Mouse (Mus musculus): ENCODE data around the gene Jhy. TPM values are rescaled to one million over a fixed set of nuclear protein-coding genes. Genes with fewer than 3 reads are reported as not detected.

Jhy gene
- polyA plus RNA-seq (2014; fragmentation: Nextera tagmentation; extraction: Ambion mirVana) = 0.88 and 1.1 TPM in 2 replicates

GRCm38 (mm10) chr9:40963586-40964417, at the start of gene Jhy:
Jhy (minus strand) TSS chr9:40964118.
- no peaks in the 10 kb centered on the region for H3K9me3 ChIP-seq (ENCODE audit: control insufficient read depth, low read length)
- DNase-seq (ENCODE audit: low spot score) = peak; percentile 50
- no peaks in the 10 kb centered on the region for H3K36me3 ChIP-seq (ENCODE audit: control insufficient read depth, insufficient read depth, low read length)
- H3K4me2 ChIP-seq (ENCODE audit: low read depth) = peak within 1 kb of the TSS; percentile 92
- 0 out of 2 replicates have a peak, but pooled peaks have one; percentile 6 for ATAC-seq (ENCODE audit: insufficient read depth, low FRiP score, low TSS enrichment)
- H3K27ac ChIP-seq (ENCODE audit: low read depth, low read length) = no peak within 1 kb of the TSS
- under 1% methylated on average over 43 of the region's 51 CpGs for WGBS
- peak within 1 kb of the TSS; percentile 47 for H3K4me3 ChIP-seq (ENCODE audit: low read depth, low read length)
- peak within 1 kb of the TSS; percentile 63 for H3K9ac ChIP-seq (ENCODE audit: low read length)
- H3K4me1 ChIP-seq (ENCODE audit: control insufficient read depth, insufficient read depth, low read length) = peaks cover 8% of the 10 kb centered on the region
- peaks cover 14% of the 10 kb centered on the region for H3K27me3 ChIP-seq (ENCODE audit: control insufficient read depth, insufficient read depth, low read length)

GRCm38 (mm10) chr9:41012456-41012855, 48.5 kb upstream of the Jhy start:
- no peaks in the 10 kb centered on the region for H3K27me3 ChIP-seq (ENCODE audit: control insufficient read depth, insufficient read depth, low read length)
- H3K9me3 ChIP-seq (ENCODE audit: control insufficient read depth, low read length) = no peaks in the 10 kb centered on the region
- peak; percentile 63; the same call in 1 of the 2 replicates for ATAC-seq (ENCODE audit: insufficient read depth, low FRiP score, low TSS enrichment)
- no peak overlapping the region for H3K4me3 ChIP-seq (ENCODE audit: low read depth, low read length)
- peaks cover 8% of the 10 kb centered on the region; the same call in 1 of the 2 replicates for H3K4me1 ChIP-seq (ENCODE audit: control insufficient read depth, insufficient read depth, low read length)
- H3K4me2 ChIP-seq (ENCODE audit: low read depth) = no peak overlapping the region
- peak; percentile 30 for DNase-seq (ENCODE audit: low spot score)
- no peaks in the 10 kb centered on the region for H3K36me3 ChIP-seq (ENCODE audit: control insufficient read depth, insufficient read depth, low read length)
- H3K27ac ChIP-seq (ENCODE audit: low read depth, low read length) = peak overlapping the region; percentile 92
- WGBS = 54% methylated on average over 5 of the region's 5 CpGs
- no peak overlapping the region for H3K9ac ChIP-seq (ENCODE audit: low read length)

- DNase-seq (ENCODE audit: low spot score) (peak; percentile 66), ATAC-seq (ENCODE audit: insufficient read depth, low FRiP score, low TSS enrichment) (peak; percentile 92)
- WGBS = 50% methylated on average over 13 of the region's 13 CpGs
- H3K36me3 ChIP-seq (ENCODE audit: control insufficient read depth, insufficient read depth, low read length) = no peaks in the 10 kb centered on the region
- peak overlapping the region; percentile 92 for H3K27ac ChIP-seq (ENCODE audit: low read depth, low read length)
- no peak overlapping the region for H3K4me3 ChIP-seq (ENCODE audit: low read depth, low read length)
- H3K9ac ChIP-seq (ENCODE audit: low read length) = no peak overlapping the region
- H3K27me3 ChIP-seq (ENCODE audit: control insufficient read depth, insufficient read depth, low read length) = no peaks in the 10 kb centered on the region
- H3K4me2 ChIP-seq (ENCODE audit: low read depth) = peak overlapping the region; percentile 24; the same call in 1 of the 2 replicates
- no peaks in the 10 kb centered on the region for H3K9me3 ChIP-seq (ENCODE audit: control insufficient read depth, low read length)
- H3K4me1 ChIP-seq (ENCODE audit: control insufficient read depth, insufficient read depth, low read length) = peaks cover 8% of the 10 kb centered on the region; the same call in 1 of the 2 replicates
These were observed 47.9 kb upstream of the Jhy start for GRCm38 (mm10) chr9:41011512-41012436.

GRCm38 (mm10) chr9:41007785-41008184, 43.9 kb upstream of the Jhy start:
- DNase-seq (ENCODE audit: low spot score) (no peak), ATAC-seq (ENCODE audit: insufficient read depth, low FRiP score, low TSS enrichment) (no peak)
- Histone ChIP-seq H3K27me3 (ENCODE audit: control insufficient read depth, insufficient read depth, low read length) (no peaks in the 10 kb centered on the region), H3K4me3 (ENCODE audit: low read depth, low read length) (no peak overlapping the region), H3K4me2 (ENCODE audit: low read depth) (no peak overlapping the region), H3K27ac (ENCODE audit: low read depth, low read length) (no peak overlapping the region), H3K9ac (ENCODE audit: low read length) (no peak overlapping the region), H3K4me1 (ENCODE audit: control insufficient read depth, insufficient read depth, low read length) (0 out of 2 replicates have a peak, but pooled peaks cover 6% of the 10 kb centered on the region), H3K9me3 (ENCODE audit: control insufficient read depth, low read length) (no peaks in the 10 kb centered on the region), H3K36me3 (ENCODE audit: control insufficient read depth, insufficient read depth, low read length) (no peaks in the 10 kb centered on the region)
- 7% methylated on average over 1 of the region's 1 CpGs for WGBS

- H3K4me1 ChIP-seq (ENCODE audit: control insufficient read depth, insufficient read depth, low read length) = no peaks in the 10 kb centered on the region
- no peak within 1 kb of the TSS for H3K4me2 ChIP-seq (ENCODE audit: low read depth)
- H3K36me3 ChIP-seq (ENCODE audit: control insufficient read depth, insufficient read depth, low read length) = no peaks in the 10 kb centered on the region
- DNase-seq (ENCODE audit: low spot score) (no peak), ATAC-seq (ENCODE audit: insufficient read depth, low FRiP score, low TSS enrichment) (no peak)
- no peak within 1 kb of the TSS for H3K27ac ChIP-seq (ENCODE audit: low read depth, low read length)
- H3K27me3 ChIP-seq (ENCODE audit: control insufficient read depth, insufficient read depth, low read length) = no peaks in the 10 kb centered on the region
- H3K9me3 ChIP-seq (ENCODE audit: control insufficient read depth, low read length) = no peaks in the 10 kb centered on the region
- 64% methylated on average over 4 of the region's 4 CpGs for WGBS
- H3K9ac ChIP-seq (ENCODE audit: low read length) = no peak within 1 kb of the TSS
- H3K4me3 ChIP-seq (ENCODE audit: low read depth, low read length) = no peak within 1 kb of the TSS
These were observed 40.5 kb upstream of the Jhy start, which contains the start of gene Crtam for GRCm38 (mm10) chr9:41004415-41004814. Crtam (minus strand) TSS chr9:41004628.

- H3K9me3 ChIP-seq (ENCODE audit: control insufficient read depth, low read length) = no peaks in the 10 kb centered on the region
These were observed 33.3 kb upstream of the Jhy start for GRCm38 (mm10) chr9:40997116-40997779.

GRCm38 (mm10) chr9:40994075-40994474, 30.2 kb upstream of the Jhy start:
- H3K27ac ChIP-seq (ENCODE audit: low read depth, low read length) = no peak overlapping the region
- WGBS = 78% methylated on average over 5 of the region's 5 CpGs

More at GRCm38 (mm10) chr9:40997116-40997779, 33.3 kb upstream of the Jhy start:
- no peak for ATAC-seq (ENCODE audit: insufficient read depth, low FRiP score, low TSS enrichment)
- 85% methylated on average over 7 of the region's 7 CpGs for WGBS
- no peaks in the 10 kb centered on the region for H3K4me1 ChIP-seq (ENCODE audit: control insufficient read depth, insufficient read depth, low read length)
- H3K36me3 ChIP-seq (ENCODE audit: control insufficient read depth, insufficient read depth, low read length) = no peaks in the 10 kb centered on the region
- no peaks in the 10 kb centered on the region for H3K27me3 ChIP-seq (ENCODE audit: control insufficient read depth, insufficient read depth, low read length)
- no peak overlapping the region for H3K27ac ChIP-seq (ENCODE audit: low read depth, low read length)
- H3K4me2 ChIP-seq (ENCODE audit: low read depth) = no peak overlapping the region
- no peak overlapping the region for H3K4me3 ChIP-seq (ENCODE audit: low read depth, low read length)
- DNase-seq (ENCODE audit: low spot score) = no peak
- H3K9ac ChIP-seq (ENCODE audit: low read length) = no peak overlapping the region

GRCm38 (mm10) chr9:40991511-40991910, 27.6 kb upstream of the Jhy start:
- DNase-seq (ENCODE audit: low spot score) = no peak
- WGBS = 89% methylated on average over 6 of the region's 6 CpGs
- H3K9ac ChIP-seq (ENCODE audit: low read length) = no peak overlapping the region
- H3K4me3 ChIP-seq (ENCODE audit: low read depth, low read length) = no peak overlapping the region
- no peaks in the 10 kb centered on the region for H3K27me3 ChIP-seq (ENCODE audit: control insufficient read depth, insufficient read depth, low read length)
- H3K9me3 ChIP-seq (ENCODE audit: control insufficient read depth, low read length) = no peaks in the 10 kb centered on the region
- H3K27ac ChIP-seq (ENCODE audit: low read depth, low read length) = no peak overlapping the region
- no peaks in the 10 kb centered on the region for H3K4me1 ChIP-seq (ENCODE audit: control insufficient read depth, insufficient read depth, low read length)
- H3K36me3 ChIP-seq (ENCODE audit: control insufficient read depth, insufficient read depth, low read length) = no peaks in the 10 kb centered on the region
- no peak overlapping the region for H3K4me2 ChIP-seq (ENCODE audit: low read depth)
- no peak for ATAC-seq (ENCODE audit: insufficient read depth, low FRiP score, low TSS enrichment)

More at GRCm38 (mm10) chr9:40994075-40994474, 30.2 kb upstream of the Jhy start:
- Histone ChIP-seq H3K9me3 (ENCODE audit: control insufficient read depth, low read length) (no peaks in the 10 kb centered on the region), H3K9ac (ENCODE audit: low read length) (no peak overlapping the region), H3K36me3 (ENCODE audit: control insufficient read depth, insufficient read depth, low read length) (no peaks in the 10 kb centered on the region), H3K4me3 (ENCODE audit: low read depth, low read length) (no peak overlapping the region), H3K4me2 (ENCODE audit: low read depth) (no peak overlapping the region), H3K4me1 (ENCODE audit: control insufficient read depth, insufficient read depth, low read length) (no peaks in the 10 kb centered on the region), H3K27me3 (ENCODE audit: control insufficient read depth, insufficient read depth, low read length) (no peaks in the 10 kb centered on the region)
- ATAC-seq (ENCODE audit: insufficient read depth, low FRiP score, low TSS enrichment) = no peak
- DNase-seq (ENCODE audit: low spot score) = no peak
